Mouse (Mus musculus) hindbrain, postnatal 0 days (tissue): ENCODE measurements around the gene Osbpl9. TPM values are rescaled to one million over a fixed set of nuclear protein-coding genes. Genes with fewer than 3 reads are reported as not detected.
A peak's percentile ranks its signal among the peaks of the same experiment; 100 is the strongest.

Experiments
- ATAC-seq: fragments of 200-750 bp; cut with Nextera tagmentation; 2 replicates; pipeline ENCODE4 v1.8.0; 2017; ENCODE audit warnings: mild to moderate bottlenecking, moderate TSS enrichment, moderate library complexity
- DNase-seq: peaks from one replicate; pipeline ENCODE4 v3.0.0-alpha.2; 2015; ENCODE audit warnings: low spot score
- H3K27ac ChIP-seq: fragments of 300-500 bp; sonication (generic); 2 replicates; pipeline ENCODE4 v1.5.1; 2014; ENCODE audit warnings: mild to moderate bottlenecking
- H3K27me3 ChIP-seq: fragments of 300-500 bp; sonication (generic); 2 replicates; pipeline ENCODE4 v1.6.1; 2014; ENCODE audit warnings: low read length, mixed read lengths; ENCODE audit not compliant: insufficient read depth
- H3K36me3 ChIP-seq: fragments of 300-500 bp; sonication (generic); 2 replicates; pipeline ENCODE4 v1.6.1; 2014; ENCODE audit warnings: low read length, mixed read lengths; ENCODE audit not compliant: insufficient read depth
- H3K4me1 ChIP-seq: fragments of 300-500 bp; sonication (generic); 2 replicates; pipeline ENCODE4 v1.6.1; 2014; ENCODE audit warnings: antibody characterized with exemption, low read length, mixed read lengths; ENCODE audit not compliant: insufficient read depth
- H3K4me2 ChIP-seq: fragments of 300-500 bp; sonication (generic); 2 replicates; pipeline ENCODE4 v1.6.1; 2014; ENCODE audit warnings: low read depth, mild to moderate bottlenecking, low read length, moderate library complexity, mixed read lengths
- H3K4me3 ChIP-seq: fragments of 300-500 bp; sonication (generic); 2 replicates; pipeline ENCODE4 v1.5.1; 2014; ENCODE audit warnings: low read length
- H3K9ac ChIP-seq: fragments of 300-500 bp; sonication (generic); replicated peaks from 2 replicates; pipeline ENCODE4 v1.6.1; 2014; ENCODE audit warnings: mild to moderate bottlenecking, low read length, moderate library complexity, mixed read lengths
- H3K9me3 ChIP-seq: fragments of 300-500 bp; sonication (generic); 2 replicates; pipeline ENCODE4 v1.6.1; 2016; ENCODE audit warnings: low read length, mixed read lengths
- CTCF ChIP-seq: IDR thresholded peaks from 2 replicates; pipeline ENCODE4 v1.5.1; 2016; ENCODE audit warnings: antibody characterized with exemption, control low read depth, low read depth
- WGBS: fragments of 180-500 bp; shearing (Covaris S2); extraction: QIAGEN DNeasy Blood & Tissue Kit; methylation state at CpG from one replicate; pipeline ENCODE4 v1.1.7; 2014; 5-methylcytosine and 5-hydroxymethylcytosine counted together
- polyA plus RNA-seq: library from polyadenylated mRNA; unstranded; fragments of >200 nt; fragmentation: Nextera tagmentation; extraction: Ambion mirVana; gene quantifications from 2 replicates; pipeline ENCODE4 v1.2.1, GENCODE M21; 2015
- total RNA-seq: library from RNA; depleted of rRNA; stranded (reverse); fragments of >200 nt; gene quantifications from 2 replicates; pipeline ENCODE4 v1.2.3, GENCODE M21; 2014; rRNA removed

Gene Osbpl9
- 59.3 and 65.3 TPM in 2 replicates for total RNA-seq
- 59.0 and 64.3 TPM in 2 replicates for polyA plus RNA-seq

DNA sequence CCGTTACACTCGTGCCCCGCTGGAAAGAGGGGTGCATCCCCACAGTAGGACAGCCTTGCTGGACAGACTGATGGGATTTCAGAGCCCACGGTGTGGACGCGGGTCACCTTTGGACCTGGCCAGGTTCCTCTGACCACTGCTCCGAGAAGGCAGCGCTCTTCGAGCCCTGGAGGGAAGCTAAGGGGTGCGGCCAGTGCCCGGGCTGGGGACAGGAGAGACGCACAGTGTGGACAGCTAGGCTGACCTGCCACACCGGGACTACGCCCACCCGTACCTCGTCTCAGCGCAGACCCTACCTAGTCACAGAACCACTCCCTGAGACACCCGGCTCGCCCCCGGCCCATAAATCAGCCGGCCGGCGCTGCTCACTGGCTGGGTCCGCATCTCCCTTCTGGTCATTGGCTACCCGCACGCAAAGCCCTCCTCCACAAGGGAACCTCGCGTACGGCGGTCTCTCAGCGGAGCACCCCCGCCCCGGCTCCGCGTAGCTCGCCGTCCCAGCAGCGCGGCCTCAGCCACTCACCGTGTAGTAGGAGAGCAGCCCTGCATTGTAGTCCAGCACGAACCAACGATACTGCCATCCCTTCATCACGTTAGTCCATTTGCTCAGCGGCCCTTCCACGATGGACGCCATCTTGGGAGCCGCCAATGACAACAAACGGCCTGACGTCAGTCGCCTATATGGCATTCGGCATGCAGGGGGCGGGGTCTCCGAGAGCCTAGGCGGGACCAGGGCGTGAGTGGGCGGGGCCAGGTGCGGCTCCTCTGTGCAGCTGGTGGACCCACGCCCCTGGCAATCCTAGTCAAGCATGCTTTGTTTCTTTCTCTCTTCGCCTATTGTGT is at the start of gene Osbpl9:
Gene Osbpl9, minus strand, starts transcription at position 691 of the 843 bp plus-strand sequence.
- Histone ChIP-seq H3K36me3 (no peaks in the 10 kb centered on the region), H3K4me1 (peaks cover 7% of the 10 kb centered on the region; the same call in 1 of the 2 replicates), H3K4me2 (peak within 1 kb of the TSS; percentile 85), H3K9me3 (no peaks in the 10 kb centered on the region), H3K27me3 (no peaks in the 10 kb centered on the region), H3K4me3 (peak within 1 kb of the TSS; percentile 88), H3K9ac (peak within 1 kb of the TSS; percentile 71), H3K27ac (peak within 1 kb of the TSS; percentile 97)
- DNase-seq: peak; percentile 98
- 0% methylated on average over 59 of the region's 59 CpGs for WGBS
- TF ChIP-seq CTCF: no peak; the same call in 1 of the 2 replicates
- ATAC-seq: peak; percentile 99

DNA sequence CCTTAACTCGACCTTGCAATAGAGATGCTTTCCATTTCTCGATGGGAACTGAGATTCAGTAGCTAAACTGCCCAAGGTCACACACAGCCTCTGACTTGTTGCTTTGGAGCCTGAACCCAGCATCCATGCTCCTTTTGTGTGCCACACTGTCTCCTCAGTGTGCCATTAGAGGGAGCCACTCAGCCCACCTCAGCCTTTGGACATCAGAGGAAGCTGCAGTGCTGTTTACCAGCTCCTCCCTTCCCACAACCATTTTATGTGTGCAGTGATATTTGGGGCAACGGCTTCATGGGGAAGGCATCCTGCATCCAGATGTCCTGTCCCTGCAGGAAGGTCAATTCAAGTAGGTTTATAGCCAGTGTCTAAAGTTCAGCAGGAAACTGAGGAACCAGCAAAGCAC is 49.5 kb upstream of the Osbpl9 start:
- WGBS: 50% methylated on average over 3 of the region's 3 CpGs
- peak; percentile 61 for TF ChIP-seq CTCF
- no peaks in the 10 kb centered on the region for H3K9me3 ChIP-seq
- no peaks in the 10 kb centered on the region for H3K4me1 ChIP-seq
- no peak overlapping the region for H3K4me3 ChIP-seq
- H3K27ac ChIP-seq: no peak overlapping the region
- no peaks in the 10 kb centered on the region for H3K27me3 ChIP-seq
- DNase-seq (peak; percentile 8), ATAC-seq (peak; percentile 43; the same call in 1 of the 2 replicates)
- no peak overlapping the region for H3K4me2 ChIP-seq
- H3K9ac ChIP-seq: no peak overlapping the region
- H3K36me3 ChIP-seq: no peaks in the 10 kb centered on the region

DNA sequence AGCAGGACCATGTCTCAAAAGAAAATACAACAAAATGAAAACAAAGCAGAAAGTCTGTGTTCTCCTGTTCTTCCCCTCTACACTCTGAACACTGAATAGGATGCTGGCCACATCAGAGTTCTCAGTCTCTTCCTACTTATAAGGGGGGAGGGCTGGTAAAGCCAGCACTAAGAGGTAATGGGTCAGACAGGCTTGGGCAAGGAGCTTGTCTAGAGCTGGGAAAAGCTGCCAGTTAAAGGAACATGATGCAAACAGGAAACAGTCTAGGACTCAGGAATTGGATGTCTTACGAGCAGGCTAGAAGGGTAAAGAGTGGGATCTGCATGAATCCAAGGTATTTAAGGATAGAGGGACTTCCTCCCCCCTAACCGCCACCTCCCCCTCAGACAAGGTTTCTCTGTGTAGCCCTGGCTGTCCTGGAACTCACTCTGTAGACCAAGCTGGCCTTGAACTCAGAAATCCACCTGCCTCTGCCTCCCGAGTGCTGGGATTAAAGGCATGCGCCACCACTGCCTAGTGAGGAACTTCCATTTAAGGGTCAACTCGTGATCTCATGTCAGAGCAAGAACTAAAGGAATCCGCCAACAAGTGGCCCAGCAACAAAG is 43.0 kb upstream of the Osbpl9 start:
- 87% methylated on average over 6 of the region's 6 CpGs for WGBS
- no peak for TF ChIP-seq CTCF
- H3K27me3 ChIP-seq: no peaks in the 10 kb centered on the region
- no peak overlapping the region for H3K4me3 ChIP-seq
- H3K9me3 ChIP-seq: no peaks in the 10 kb centered on the region
- no peaks in the 10 kb centered on the region; the same call in 1 of the 2 replicates for H3K4me1 ChIP-seq
- DNase-seq (no peak), ATAC-seq (no peak)
- H3K4me2 ChIP-seq: no peak overlapping the region
- H3K9ac ChIP-seq: no peak overlapping the region
- no peak overlapping the region for H3K27ac ChIP-seq
- H3K36me3 ChIP-seq: no peaks in the 10 kb centered on the region

DNA sequence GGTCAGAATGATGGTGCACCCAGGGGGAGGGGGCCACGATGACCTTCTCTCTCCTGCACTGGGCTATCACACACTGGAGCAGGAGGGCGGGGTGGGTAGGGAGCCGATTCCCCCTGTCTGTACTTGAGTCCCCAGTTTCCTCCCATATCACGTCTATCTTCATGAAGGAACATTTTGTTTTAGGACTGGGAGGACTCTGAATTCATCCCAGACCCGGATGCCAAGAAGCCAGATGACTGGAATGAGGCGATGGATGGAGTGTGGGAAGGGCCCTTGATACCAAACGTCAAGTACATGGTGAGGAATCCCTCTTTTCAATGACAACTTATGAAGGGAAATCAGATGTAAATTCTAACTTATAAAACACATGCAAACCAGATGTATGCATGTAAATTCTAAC is 42.4 kb upstream of the Osbpl9 start:
- H3K27me3 ChIP-seq: no peaks in the 10 kb centered on the region
- H3K4me1 ChIP-seq: no peaks in the 10 kb centered on the region; the same call in 1 of the 2 replicates
- H3K9me3 ChIP-seq: no peaks in the 10 kb centered on the region
- no peak for TF ChIP-seq CTCF
- H3K27ac ChIP-seq: no peak overlapping the region
- no peak overlapping the region for H3K4me3 ChIP-seq
- ATAC-seq: no peak
- no peak overlapping the region for H3K9ac ChIP-seq
- DNase-seq: no peak
- no peak overlapping the region for H3K4me2 ChIP-seq
- H3K36me3 ChIP-seq: no peaks in the 10 kb centered on the region
- 89% methylated on average over 7 of the region's 7 CpGs for WGBS

DNA sequence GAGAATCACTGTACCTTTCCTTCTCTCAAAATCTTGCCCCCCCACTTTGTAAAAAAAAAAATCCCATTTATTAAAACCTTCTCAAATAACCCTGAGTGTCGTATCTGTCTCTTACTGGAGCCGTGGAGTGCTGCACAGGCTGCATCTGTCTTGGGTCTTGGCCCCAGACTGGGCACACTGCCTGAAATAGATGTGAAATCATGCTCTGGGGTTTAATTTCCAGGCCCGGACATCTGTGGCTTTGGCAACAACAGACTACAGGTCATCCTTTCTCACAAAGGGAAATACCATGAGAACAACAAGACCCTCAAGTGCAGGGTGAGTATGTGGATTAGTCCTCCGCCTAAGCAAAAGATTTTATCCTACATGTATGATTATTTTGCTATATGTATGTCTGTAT is 39.9 kb upstream of the Osbpl9 start:
- Histone ChIP-seq H3K4me2 (no peak overlapping the region), H3K36me3 (no peaks in the 10 kb centered on the region), H3K4me1 (peaks cover under 1% of the 10 kb centered on the region), H3K27me3 (no peaks in the 10 kb centered on the region), H3K4me3 (no peak overlapping the region), H3K9ac (no peak overlapping the region), H3K27ac (peak overlapping the region; percentile 49), H3K9me3 (no peaks in the 10 kb centered on the region)
- no peak for TF ChIP-seq CTCF
- ATAC-seq (peak; percentile 78), DNase-seq (peak; percentile 82)
- 28% methylated on average over 4 of the region's 4 CpGs for WGBS

DNA sequence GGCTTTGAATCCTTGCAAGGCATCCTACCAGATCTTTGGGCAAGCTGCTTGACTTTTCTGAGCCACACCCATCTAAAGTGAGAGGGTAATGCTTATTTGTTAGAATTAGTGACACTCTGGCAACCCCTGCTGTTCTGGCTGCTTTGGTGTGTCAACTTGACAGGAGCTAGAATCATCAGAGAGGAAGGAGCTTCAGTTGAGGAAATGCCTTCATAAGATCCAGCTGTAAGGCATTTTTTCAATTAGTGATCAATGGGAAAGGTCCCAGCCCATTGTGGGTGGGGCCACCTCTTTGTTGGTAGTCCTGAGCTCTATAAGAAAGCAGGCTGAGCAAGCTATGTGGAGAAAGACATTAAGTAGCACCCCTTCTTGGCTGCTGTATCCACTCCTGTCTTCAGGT is 39.1 kb upstream of the Osbpl9 start:
- TF ChIP-seq CTCF: no peak
- DNase-seq (no peak), ATAC-seq (no peak)
- H3K9me3 ChIP-seq: no peaks in the 10 kb centered on the region
- H3K4me2 ChIP-seq: no peak overlapping the region
- no peak overlapping the region for H3K27ac ChIP-seq
- no peaks in the 10 kb centered on the region for H3K36me3 ChIP-seq
- H3K4me3 ChIP-seq: no peak overlapping the region
- H3K27me3 ChIP-seq: no peaks in the 10 kb centered on the region
- H3K4me1 ChIP-seq: peaks cover 5% of the 10 kb centered on the region
- no peak overlapping the region for H3K9ac ChIP-seq
